Mouse (Mus musculus) ES-Bruce4 (cell line): ENCODE data around the gene Aak1.

Source experiments
- CTCF ChIP-seq: IDR thresholded peaks from one replicate; pipeline ENCODE4 v1.8.1; 2011; ENCODE audit warnings: low read depth, low read length
- POLR2A ChIP-seq: IDR thresholded peaks from one replicate; pipeline ENCODE4 v1.8.1; 2011; ENCODE audit warnings: low read length; ENCODE audit not compliant: insufficient read depth

DNA sequence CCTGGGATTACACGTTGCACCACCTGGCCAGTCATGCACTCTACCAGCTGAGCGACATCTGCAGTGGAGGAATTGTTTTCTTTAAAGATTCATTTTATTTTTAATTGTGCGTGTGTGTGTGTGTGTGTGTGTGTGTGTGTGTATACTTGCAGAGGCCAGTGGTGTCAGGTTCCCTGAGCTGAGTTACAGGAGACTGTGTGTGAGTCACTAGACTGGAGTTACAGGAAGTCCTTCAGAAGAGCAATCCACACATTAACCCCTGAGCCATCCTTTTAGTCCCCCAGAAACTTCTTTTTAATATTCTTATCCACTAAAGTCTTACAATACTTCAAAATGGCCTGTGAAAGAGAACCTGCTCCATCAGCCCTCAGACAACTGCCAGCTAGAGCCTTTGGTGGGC is 44.7 kb upstream of the Aak1 start:
- TF ChIP-seq CTCF = no peak
- TF ChIP-seq POLR2A = no peak
